Mouse (Mus musculus) megakaryocyte progenitor cell, adult 5-6 weeks (primary cell): ENCODE data around the gene Olfr921. TPM values are rescaled to one million over a fixed set of nuclear protein-coding genes. Genes with fewer than 3 reads are reported as not detected.

Experiments used
- ATAC-seq: replicated peaks from 2 replicates; pipeline ENCODE4 v1.8.0; 2016; ENCODE audit warnings: mild to moderate bottlenecking, moderate TSS enrichment, inconsistent platforms; ENCODE audit not compliant: poor library complexity
- total RNA-seq, 2 experiments: library from RNA; stranded (forward) in 1 of 2; stranded (reverse) in 1 of 2; fragments of 157-497, 149-512 nt in 1 of 2; fragments of 200-1000 nt in 1 of 2; gene quantifications; 2 replicates each; pipeline versions ENCODE4 v1.2.3 to v1.2.4; 2015 to 2017

Gene Olfr921
- total RNA-seq (2015): not detected in 2 replicates
- not detected in 2 replicates for total RNA-seq (2017)

- ATAC-seq: no peak
Observed at GRCm38 (mm10) chr9:38772768-38773167, at the start of gene Olfr921. Gene Olfr921, plus strand, starts transcription at chr9:38773068.

GRCm38 (mm10) chr9:38724044-38724443 is 48.8 kb upstream of the Olfr921 start:
- peak; percentile 50 for ATAC-seq

GRCm38 (mm10) chr9:38728218-38728617 is 44.6 kb upstream of the Olfr921 start:
- peak; percentile 98 for ATAC-seq

- peak; percentile 72 for ATAC-seq
Observed at GRCm38 (mm10) chr9:38741408-38741807, 31.5 kb upstream of the Olfr921 start.

- ATAC-seq: peak; percentile 86
Observed at GRCm38 (mm10) chr9:38744619-38745315, 28.1 kb upstream of the Olfr921 start.

GRCm38 (mm10) chr9:38751999-38752398 is 20.9 kb upstream of the Olfr921 start, which contains the start of gene Olfr920:
Gene Olfr920, plus strand, starts transcription at chr9:38752299.
- no peak for ATAC-seq

GRCm38 (mm10) chr9:38792689-38793088 is 19.8 kb downstream of the Olfr921 start:
- no peak for ATAC-seq

- no peak for ATAC-seq
Observed at GRCm38 (mm10) chr9:38805696-38806095, 32.8 kb downstream of the Olfr921 start.

GRCm38 (mm10) chr9:38814314-38814713 is 41.4 kb downstream of the Olfr921 start, which contains the start of gene Olfr922:
Gene Olfr922, plus strand, starts transcription at chr9:38814614.
- no peak for ATAC-seq

GRCm38 (mm10) chr9:38815458-38815986 is 42.7 kb downstream of the Olfr921 start:
- ATAC-seq: peak; percentile 34; the same call in 1 of the 2 replicates

- ATAC-seq: no peak
Observed at GRCm38 (mm10) chr9:38826245-38826644, 53.4 kb downstream of the Olfr921 start, which contains the start of gene Olfr923. Gene Olfr923, plus strand, starts transcription at chr9:38826545.

Other genes starting within 250 kb of the Olfr921 start
- not detected in 2 replicates for gene Olfr910, start 235.2 kb upstream of the Olfr921 start, total RNA-seq (2015)
- gene Olfr910, start 235.2 kb upstream of the Olfr921 start, total RNA-seq (2017): not detected in 2 replicates
- not detected in 2 replicates for gene Olfr912, start 192.9 kb upstream of the Olfr921 start, total RNA-seq (2015)
- gene Olfr912, start 192.9 kb upstream of the Olfr921 start, total RNA-seq (2017): not detected in 2 replicates
- not detected in 2 replicates for gene Olfr913, start 180.3 kb upstream of the Olfr921 start, total RNA-seq (2015)
- not detected in 2 replicates for gene Olfr913, start 180.3 kb upstream of the Olfr921 start, total RNA-seq (2017)
- not detected in 2 replicates for gene Olfr914, start 168.0 kb upstream of the Olfr921 start, total RNA-seq (2015)
- gene Olfr914, start 168.0 kb upstream of the Olfr921 start, total RNA-seq (2017): not detected in 2 replicates
- not detected in 2 replicates for gene Olfr916, start 113.2 kb upstream of the Olfr921 start, total RNA-seq (2015)
- not detected in 2 replicates for gene Olfr916, start 113.2 kb upstream of the Olfr921 start, total RNA-seq (2017)
- gene Olfr917, start 107.2 kb upstream of the Olfr921 start, total RNA-seq (2015): not detected in 2 replicates
- gene Olfr917, start 107.2 kb upstream of the Olfr921 start, total RNA-seq (2017): not detected in 2 replicates
- gene Olfr918, start 98.5 kb upstream of the Olfr921 start, total RNA-seq (2015): not detected in 2 replicates
- not detected in 2 replicates for gene Olfr918, start 98.5 kb upstream of the Olfr921 start, total RNA-seq (2017)
- not detected in 2 replicates for gene Olfr919, start 69.4 kb upstream of the Olfr921 start, total RNA-seq (2015)
- not detected in 2 replicates for gene Olfr919, start 69.4 kb upstream of the Olfr921 start, total RNA-seq (2017)
- gene Vwa5a, start 54.8 kb upstream of the Olfr921 start, total RNA-seq (2015): 24.6 and 29.1 TPM in 2 replicates
- gene Vwa5a, start 54.8 kb upstream of the Olfr921 start, total RNA-seq (2017): 32.7 and 34.7 TPM in 2 replicates
- 0.10 and 0.49 TPM in 2 replicates for gene Olfr920, start 20.8 kb upstream of the Olfr921 start, total RNA-seq (2015)
- gene Olfr920, start 20.8 kb upstream of the Olfr921 start, total RNA-seq (2017): 0.20 TPM in 1 of 2 replicates, not detected in the other
- not detected in 2 replicates for gene Olfr922, start 41.5 kb downstream of the Olfr921 start, total RNA-seq (2015)
- gene Olfr922, start 41.5 kb downstream of the Olfr921 start, total RNA-seq (2017): not detected in 2 replicates
- gene Olfr923, start 53.5 kb downstream of the Olfr921 start, total RNA-seq (2015): not detected in 2 replicates
- gene Olfr923, start 53.5 kb downstream of the Olfr921 start, total RNA-seq (2017): not detected in 2 replicates
- gene Olfr924, start 71.4 kb downstream of the Olfr921 start, total RNA-seq (2015): not detected in 2 replicates
- not detected in 2 replicates for gene Olfr924, start 71.4 kb downstream of the Olfr921 start, total RNA-seq (2017)
- gene Olfr26, start 82.0 kb downstream of the Olfr921 start, total RNA-seq (2015): not detected in 2 replicates
- not detected in 2 replicates for gene Olfr26, start 82.0 kb downstream of the Olfr921 start, total RNA-seq (2017)
- not detected in 2 replicates for gene Olfr926, start 104.1 kb downstream of the Olfr921 start, total RNA-seq (2015)
- gene Olfr926, start 104.1 kb downstream of the Olfr921 start, total RNA-seq (2017): not detected in 2 replicates
- not detected in 2 replicates for gene Olfr930, start 156.7 kb downstream of the Olfr921 start, total RNA-seq (2015)
- gene Olfr930, start 156.7 kb downstream of the Olfr921 start, total RNA-seq (2017): not detected in 2 replicates
- not detected in 2 replicates for gene Olfr933, start 199.2 kb downstream of the Olfr921 start, total RNA-seq (2015)
- gene Olfr933, start 199.2 kb downstream of the Olfr921 start, total RNA-seq (2017): not detected in 2 replicates
- not detected in 2 replicates for gene Olfr934, start 215.2 kb downstream of the Olfr921 start, total RNA-seq (2015)
- gene Olfr934, start 215.2 kb downstream of the Olfr921 start, total RNA-seq (2017): not detected in 2 replicates
- gene Olfr935, start 226.6 kb downstream of the Olfr921 start, total RNA-seq (2015): not detected in 2 replicates
- gene Olfr935, start 226.6 kb downstream of the Olfr921 start, total RNA-seq (2017): not detected in 2 replicates